Mouse (Mus musculus): Measurements from ENCODE around the gene Chrna3.
A peak's percentile ranks its signal among the peaks of the same experiment; 100 is the strongest.

Chrna3 gene

DNA sequence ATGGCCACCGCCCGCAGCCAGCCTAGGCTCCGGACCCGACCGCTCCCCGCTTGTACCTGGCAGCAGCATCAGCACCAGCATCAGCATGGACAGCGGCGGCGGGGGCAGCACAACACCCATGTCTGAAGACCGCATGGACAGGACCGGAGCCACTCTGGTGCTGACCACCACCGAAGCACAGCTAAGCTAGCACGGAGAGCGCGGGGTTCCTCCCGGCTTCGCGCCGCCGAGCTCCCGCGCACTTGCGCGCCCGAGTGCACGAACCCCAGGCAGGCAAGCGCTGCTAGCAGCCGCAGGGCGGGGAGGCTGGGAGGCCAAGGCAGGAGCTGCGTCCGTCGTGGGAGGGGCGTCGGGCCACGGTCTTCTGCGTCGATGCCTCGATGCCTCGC is at the start of gene Chrna3:
TSS of gene Chrna3 (minus strand) at position 288 of the 389 bp plus-strand sequence.
- DNase-seq, result no peak

DNA sequence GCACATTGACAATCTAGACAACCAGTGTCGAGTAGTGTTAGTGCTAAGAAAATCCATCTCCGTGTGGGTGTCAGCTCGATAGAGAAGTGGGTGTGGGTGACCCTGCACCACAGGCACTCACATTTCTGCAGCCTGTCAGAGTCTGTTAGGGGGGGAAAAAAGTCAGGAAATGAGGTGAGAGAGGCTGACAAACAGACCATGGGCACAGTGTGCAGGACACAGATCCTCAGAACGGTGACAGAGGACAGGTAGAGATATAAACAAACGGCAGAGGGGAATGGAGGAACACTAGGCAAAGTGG is 41.6 kb upstream of the Chrna3 start:
- no peak for DNase-seq

DNA sequence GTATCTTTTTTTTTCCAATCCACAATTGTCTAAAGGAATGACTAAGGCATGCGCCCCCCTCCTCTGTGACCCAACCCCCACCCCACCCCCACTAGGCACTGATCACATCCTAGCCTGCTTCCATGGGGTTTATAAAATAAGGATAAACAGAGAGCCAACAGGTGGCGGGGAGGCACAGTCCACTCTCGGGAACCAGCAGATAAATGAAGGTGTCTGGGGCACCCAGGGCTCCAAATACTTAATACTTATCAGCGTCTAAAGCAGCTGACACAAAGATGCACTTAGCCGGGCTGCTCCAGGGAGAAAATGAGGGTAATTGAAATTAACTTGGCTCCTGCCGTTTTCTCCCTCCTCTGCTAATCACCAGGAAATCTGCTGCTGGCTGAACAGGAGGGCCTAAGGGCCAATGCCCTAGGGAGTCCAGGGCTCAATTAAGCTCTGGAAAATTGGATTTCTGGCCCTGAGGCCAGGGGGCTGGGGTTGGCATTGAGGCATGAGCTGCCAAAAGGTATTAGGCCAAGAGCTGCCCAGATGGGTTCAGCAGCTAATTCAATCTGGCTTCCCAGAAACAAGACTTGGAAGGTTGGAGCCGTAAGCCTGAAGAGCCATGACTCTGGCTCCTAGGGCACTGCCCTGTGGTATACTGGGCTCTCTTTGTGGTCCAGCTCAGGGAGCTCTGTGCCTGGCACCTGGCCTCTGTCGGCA is 41.0 kb upstream of the Chrna3 start:
- peak; percentile 15 for DNase-seq

DNA sequence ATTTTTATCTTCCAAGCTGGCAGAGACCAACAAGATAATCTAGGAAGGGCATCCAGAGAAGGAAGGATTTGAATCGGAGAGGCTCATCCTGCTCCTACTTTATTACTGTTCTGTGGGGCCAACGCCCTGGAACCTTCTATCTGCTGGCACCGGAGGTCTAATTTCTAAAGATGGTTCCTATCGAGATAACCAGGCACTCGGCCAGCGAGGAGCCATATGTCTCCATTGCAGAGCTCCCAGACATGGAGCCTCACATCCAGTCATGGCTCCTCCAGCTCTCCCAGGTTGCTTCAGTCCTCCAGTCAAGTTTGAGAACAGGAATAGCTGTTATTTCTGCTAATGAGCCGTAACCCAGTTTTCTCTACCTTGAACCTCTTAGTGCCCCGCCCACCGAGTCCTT is 38.9 kb upstream of the Chrna3 start:
- no peak for DNase-seq

DNA sequence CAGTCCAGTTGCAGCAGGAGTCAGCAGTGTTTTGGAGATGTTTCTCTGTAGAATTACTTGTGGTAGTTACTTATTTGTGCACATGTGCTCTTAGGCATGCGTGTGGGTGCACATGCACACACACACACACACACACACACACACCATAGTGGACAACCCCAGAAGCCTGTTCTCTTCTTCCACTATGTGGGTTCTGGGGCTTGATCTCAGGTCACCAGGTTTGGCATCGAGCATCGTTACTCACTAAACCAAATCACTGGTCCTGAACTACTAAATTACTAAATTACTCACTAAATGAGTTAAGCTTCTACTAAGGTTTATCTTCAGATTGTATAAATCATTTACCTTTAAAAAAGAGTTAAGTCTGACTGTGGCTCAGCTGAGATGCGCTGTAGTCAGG is 31.7 kb upstream of the Chrna3 start:
- DNase-seq, result no peak

DNA sequence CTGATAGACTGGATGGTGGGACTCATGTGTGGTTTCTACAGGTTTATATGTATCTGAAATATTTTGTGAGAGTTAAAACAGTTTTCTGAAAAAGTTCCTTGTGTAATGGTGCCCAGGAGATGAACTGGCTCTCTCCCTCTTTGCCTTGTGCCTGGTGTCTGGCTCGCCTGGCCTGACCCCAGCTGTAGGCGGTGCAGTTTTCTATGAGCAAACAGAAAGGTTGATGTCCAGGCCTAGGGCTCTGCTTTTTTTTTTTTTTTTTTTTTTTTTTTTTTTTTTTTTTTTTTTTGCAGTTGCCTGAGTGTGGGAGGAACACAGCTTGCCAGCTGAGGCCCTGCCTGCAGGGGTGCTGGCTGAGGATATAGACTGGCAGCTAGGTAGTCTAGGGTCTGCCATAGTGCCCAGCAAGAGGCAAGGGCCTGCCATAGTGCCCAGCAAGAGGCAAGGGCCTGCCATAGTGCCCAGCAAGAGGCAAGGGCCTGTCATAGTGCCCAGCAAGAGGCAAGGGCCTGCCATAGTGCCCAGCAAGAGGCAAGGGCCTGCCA is 29.1 kb upstream of the Chrna3 start:
- DNase-seq, result no peak

DNA sequence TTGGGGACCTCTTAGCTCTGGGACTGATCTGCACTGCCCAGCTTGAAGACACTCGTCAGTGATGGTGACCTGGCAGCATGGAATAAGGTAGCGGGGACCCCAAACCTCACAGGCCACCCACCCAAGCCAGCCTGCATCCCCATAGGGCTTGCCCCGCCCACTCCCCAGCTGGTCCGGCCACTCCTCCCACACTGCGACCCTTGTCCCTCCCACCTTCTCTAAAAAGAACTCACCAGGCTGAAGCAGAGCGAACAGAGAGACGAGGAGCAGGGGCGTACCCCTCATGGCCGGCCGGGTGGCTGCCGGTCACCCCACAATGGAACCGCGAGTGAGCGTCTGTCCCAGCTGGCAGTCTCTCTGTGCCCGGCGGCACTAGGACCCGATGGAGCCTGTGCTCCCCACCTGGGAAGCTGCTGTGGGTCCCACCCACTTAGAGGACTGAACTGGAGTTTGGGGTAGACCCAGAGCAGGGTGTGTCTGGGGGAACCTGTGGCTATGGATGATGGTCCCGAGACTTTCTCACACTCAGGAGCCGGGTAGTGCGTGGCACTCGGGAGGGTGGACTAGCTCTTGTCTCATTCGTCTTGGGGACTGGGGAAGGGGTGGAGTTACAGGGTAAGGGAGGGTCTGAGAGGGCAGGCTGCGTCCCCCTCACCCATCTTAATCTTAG is 22.0 kb upstream of the Chrna3 start, which contains the start of gene Chrnb4:
TSS of gene Chrnb4 (minus strand) at position 569 of the 670 bp plus-strand sequence.
- DNase-seq, result no peak

DNA sequence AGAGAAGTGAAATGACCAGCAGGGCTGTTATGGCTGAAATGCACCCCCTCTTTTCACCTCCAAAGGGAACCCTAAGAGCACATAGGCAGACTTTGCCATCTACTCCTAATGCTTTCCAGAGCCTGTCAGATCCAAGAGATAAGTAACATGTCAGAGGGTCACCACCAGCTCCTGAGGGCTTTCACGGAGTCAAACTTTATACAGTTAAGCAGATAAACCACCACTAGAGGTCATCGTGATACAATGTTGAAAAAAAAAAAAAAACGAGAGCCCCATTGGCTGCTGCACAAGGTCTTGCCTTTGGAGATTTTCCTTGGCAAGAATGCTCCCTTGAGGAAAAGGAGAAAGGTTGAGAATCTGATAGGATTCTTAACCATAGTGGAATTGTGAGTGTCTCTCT is 20.4 kb upstream of the Chrna3 start:
- DNase-seq, result no peak

DNA sequence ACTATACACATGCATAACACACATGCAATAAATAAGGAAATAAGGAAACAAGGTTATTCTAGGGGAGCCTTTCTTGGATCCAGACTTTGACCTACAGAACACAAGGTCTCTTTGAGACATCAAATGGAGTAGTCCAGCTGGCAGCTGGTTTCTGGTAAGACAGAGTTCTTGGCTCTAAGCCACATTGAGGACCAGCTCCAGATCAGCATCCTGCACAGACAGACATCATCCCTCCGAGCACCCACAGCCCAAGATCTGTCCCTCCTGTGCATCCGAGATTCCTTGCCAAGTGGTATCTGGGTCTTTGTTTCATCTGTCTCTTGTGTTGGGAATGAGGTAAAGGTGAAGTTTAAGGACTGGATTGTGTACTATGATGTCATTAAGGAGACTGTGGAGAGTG is 18.6 kb upstream of the Chrna3 start:
- DNase-seq, result no peak

DNA sequence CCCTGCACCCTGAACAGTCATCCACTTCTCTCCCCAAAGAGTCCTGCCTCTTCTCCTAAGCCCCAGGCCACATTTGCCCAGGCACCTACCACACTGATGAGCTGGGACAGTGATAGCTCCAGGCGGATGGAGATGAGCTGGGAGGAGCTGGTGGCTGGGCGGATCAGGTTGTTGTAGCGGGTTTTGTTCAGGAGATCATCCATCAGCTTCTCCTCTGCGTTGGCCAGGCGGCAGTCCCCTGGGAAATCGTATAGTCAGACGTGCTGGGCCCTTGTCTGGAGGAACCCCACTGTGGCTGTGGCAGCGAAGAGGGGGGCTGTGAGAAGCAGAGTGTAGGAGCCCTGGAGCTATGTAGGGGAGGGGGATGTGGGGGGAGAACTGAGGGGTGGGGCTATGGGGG is 17.3 kb upstream of the Chrna3 start:
- no peak for DNase-seq

DNA sequence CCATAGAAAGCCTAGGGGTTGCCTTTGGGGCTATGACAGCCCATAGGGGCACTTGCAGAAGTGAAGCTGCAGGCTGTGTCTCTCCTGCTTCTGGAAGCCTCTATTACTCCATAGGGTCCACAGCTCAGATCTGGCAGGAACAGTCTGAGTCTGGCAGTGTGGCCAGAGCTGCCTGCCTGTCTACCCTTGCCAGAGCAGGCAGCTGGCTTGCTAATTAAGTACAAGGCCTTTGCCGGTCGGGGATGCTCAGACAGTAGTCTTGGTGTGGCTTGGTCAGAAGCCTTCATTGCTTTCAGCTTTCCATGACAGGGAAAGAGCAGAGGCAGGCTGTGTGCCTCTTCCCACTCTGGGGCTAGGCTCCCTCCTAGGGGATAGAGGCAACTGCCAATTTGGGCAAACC is 15.0 kb upstream of the Chrna3 start:
- DNase-seq, result no peak

DNA sequence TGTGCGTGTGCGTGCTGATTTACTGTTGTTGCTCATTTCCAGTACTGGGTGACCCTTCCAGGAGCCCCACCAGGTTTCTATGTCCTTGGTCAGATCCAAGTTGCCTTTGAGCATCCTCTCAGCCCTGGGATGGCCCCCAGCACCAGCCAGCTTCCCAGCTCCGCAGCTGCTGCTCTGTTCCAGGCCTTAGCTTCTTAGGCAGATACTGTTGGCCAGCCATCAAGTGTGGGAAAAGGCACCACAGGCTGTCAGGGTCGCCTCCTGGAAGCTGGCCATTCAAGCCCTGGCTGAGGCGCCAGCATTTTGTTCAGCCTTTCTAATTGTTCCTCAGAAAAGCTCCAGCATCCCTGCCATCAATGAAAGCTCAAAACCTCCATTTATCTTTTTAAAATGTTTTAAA is 13.6 kb upstream of the Chrna3 start:
- no peak for DNase-seq

DNA sequence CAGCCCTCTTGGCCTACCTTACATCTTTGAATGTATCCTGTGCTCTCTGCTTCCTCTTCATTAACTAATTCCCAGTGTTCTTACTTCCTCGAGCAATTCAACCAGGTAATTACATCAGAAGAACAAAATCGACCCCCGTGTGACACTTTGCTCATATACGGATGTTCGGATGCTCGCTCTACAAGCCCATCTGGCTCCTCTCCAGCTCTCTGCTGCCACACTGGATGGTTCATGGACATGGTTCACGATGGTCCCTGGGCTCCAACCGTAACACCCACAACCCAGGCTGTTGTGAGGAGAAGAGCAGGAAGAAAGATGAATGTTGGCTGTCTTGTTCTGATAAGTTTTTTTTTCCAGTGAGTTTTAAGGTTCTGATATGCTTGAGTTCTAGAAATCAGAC is 12.6 kb upstream of the Chrna3 start:
- DNase-seq, result no peak

DNA sequence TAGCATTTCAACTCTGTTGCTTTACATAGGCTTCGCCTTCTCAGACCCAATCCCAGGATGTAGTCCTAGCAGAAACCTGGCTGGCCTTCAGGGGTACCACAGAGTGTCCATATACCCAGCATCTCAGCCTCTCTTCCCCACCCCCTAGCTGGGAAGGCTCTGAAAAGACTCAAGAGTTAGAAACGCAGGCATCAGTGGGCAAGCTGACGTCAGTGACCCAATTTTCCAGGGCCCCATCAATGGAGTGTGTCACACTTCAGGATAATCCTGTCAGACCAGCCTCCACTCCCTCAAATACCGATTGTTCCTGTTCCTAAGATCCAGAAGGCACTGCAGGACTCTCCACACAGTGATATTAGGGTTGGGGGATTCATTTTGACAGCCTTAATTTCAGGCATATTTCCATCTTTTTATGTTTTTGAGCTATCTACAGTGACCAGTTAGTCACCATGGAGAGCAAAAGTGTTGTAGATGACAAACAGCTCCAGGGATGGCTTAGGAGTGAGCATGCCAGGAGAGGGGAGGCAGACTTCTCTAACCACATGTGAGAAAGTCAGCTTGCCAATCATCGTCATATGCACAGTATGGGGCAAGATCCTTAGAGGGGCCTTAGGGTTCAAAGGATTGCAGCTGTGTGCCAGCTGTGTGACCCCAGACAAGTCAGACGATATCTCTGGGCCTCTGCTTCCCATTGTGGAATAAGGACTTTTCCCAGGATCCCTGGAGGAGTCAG is 5.2 kb upstream of the Chrna3 start:
- DNase-seq, result peak; percentile 6

DNA sequence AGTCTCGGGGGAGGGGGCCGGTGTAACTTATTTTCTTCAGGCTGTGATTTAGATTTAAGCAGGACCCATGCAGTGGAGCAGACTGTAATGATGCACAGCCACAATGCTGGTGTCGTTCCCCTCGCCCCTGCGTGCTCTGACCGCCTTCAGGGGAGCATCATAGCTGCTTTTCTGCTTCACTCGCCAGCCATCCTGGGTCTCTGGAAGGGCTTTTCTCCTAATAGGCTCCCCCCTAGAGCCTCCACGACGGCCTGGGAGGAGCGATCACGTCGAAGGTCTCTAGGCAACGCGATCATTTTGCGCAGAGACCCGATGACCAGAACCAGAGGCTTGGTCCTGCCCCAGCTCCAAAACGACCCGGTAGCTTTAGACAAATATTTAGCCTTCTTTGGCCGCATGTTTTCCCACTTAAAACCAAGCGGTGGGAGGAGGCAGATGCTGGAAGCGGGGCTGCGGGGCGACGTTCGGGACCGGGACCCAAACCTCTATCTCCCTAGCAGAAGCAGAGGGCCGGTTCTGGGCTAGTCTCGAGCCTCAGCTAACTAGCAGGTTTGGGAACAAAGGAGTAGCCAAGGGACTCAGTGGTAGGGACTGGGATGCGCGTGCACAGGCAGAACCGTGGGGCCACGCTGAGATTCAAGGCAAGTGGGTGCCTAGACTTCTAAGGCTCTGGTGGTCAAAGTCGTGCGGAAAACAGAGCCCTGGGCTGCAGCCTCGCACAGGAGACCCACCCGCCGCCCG is 658 bp downstream of the Chrna3 start:
- no peak for DNase-seq

DNA sequence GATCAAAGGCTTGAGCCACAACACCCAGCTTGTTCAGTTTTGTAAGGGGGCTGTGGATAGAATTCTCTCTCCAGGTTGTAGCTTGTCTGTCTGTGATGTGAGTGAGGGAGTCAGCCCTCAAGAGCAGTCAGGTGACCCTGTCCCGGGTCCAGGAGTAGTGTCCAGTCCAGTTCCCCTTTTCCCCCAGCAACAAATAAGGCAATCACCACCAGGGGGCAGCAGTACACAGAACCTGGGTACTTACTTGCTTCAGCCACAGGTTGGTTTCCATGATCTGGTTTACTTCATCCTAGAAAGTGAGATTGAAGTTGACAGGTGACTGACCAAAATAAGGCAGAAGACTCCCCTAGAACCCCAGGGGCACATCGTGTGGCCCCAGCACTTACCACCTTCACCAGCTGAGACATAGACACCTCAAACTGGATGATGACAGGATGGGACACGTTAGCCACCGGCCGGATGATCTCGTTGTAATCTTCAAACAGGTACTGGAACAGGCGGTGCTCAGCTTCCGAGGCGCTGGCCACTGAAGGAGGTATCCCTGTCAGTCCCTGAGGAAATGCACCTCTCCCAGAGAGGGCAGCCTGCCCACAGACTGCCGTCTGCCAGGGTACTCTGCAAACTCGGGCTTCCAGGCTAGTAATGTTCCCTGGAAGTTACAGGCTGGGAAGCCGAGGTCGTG is 2.3 kb downstream of the Chrna3 start:
- DNase-seq, result peak; percentile 58

DNA sequence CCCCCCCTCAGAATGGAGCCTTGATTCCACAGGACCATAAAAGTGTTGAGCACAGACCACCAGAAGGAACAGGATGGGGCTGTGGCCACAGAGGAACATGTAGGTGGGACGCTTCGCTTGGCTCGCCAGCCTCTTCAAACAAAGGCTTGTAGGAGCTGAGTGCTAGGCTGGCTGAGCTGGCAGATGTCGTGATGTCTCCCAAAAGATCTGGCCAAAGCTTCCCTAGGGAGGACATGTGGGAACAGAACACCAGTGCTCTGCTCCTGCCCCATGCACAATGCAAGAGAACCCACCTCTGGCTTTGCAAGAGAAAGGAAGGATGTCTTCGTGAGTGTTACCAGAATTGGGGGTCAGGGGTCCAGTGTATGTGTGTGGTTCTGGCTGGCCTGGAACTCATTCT is 3.0 kb downstream of the Chrna3 start:
- no peak for DNase-seq

DNA sequence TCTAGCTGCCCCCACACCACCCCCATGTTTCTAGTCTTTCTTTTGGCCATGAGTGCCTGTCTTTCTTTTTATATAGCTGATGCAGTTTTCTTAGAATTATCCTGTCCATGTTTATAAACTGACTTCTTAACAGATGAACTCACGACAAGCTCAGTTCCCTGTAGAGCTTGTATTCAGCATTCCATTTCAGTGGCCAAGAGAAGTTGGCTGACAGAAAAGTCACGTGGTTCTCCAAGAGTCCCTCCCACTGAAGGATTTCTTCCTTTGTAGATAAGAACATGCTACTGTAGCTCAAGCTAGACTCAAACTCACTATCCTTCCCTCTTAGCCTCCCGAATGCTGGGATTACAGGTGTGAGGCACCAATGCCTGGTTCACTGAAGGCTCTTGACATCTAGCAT is 9.4 kb downstream of the Chrna3 start:
- no peak for DNase-seq

DNA sequence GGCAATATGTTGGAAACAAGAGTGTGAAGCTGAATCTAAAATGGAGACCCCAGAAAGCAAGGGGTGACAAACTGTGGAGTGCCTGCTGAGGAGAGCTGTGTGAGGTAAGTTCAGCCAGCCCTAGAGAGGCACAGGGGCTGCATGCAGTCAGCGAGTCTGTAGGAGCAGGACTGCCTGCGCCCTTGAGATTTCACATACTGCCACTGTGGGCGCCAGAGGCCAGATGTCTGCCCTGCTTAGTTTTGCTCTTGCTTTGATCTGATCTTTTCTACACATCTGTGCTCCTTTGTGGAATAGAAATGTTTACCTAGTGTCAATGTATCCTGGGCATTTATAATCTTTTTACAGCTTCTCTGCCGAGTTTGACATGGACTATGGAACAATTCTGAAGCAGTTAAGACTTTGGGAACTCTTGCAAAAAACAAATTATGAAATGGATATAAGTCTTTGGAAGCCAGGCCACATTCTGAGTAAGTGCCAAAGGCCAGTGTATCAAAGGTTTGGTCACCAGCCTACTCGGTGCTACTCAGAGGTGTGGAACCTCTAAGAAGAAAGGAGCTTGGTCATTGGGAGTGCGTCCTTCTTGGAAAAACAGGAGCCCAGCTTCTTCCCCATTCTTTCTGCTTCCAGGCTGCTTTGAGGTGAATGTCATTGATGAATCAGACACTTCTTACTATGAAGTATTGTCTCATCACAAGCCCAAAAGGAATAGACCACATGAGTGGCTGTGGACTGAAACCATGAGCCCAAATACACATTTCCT is 15.6 kb downstream of the Chrna3 start:
- DNase-seq, result no peak

DNA sequence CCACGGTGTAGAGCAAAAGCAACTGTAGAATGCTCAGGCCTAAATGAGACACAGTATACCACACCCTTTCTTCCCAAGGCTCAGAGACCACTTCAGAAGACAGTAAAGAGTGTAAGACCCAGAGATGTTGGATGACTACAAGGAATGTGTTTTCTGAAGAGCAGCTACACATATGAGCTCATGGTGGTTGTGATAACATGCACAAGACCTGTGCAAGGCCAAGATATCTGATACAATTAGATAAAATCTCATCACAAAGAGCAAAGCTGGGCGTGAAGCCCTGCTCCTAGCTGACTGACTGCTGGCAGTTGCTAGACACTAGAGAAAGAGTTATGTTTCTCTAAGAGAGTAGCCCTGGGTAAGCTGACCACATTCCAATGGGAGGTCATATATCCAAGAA is 16.7 kb downstream of the Chrna3 start:
- no peak for DNase-seq

DNA sequence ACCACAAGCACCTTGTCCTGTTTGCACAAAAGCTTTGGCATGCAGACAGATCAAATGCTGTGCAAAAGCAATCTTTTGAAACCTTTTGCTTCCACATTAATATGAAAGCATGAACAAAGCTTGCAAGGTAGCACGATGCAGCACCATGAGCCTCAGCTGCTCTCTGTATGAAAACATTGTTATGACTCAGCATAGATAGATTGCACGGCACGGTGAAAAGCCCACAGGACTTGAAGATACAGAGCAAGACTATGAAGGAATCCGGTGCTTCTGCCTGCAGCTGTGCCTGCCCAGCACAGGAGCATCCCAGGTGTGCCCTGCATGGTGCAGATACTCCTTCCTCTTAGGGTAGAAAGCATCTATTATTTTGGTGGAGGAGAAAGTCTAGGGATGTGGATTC is 22.8 kb downstream of the Chrna3 start:
- DNase-seq, result peak; percentile 9

DNA sequence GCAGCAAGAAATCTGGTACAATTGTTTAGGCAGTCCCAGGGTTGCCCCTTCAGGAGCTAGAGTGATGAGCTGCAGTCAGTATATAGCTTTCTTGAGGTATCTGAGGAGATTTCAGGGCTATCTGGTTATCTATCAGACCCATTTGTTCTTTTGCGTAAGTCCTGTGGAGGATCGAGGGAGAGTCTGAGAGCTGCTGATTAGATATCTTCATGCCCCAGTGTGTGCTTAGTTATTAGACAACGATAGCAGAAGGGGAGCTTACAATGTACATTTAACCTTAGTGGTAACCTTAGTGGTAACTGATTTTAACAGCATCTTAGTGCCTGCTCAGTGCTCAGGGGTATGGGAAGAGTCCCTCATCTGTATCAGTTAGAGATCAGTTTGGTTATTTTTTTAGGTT is 30.7 kb downstream of the Chrna3 start:
- DNase-seq, result no peak
